Mouse (Mus musculus) urinary bladder, postnatal 14 days (tissue): Measurements from ENCODE around the gene Pappa2.

Source experiments
- DNase-seq: peaks from one replicate; pipeline ENCODE4 v3.0.0; 2021; ENCODE audit warnings: low spot score

Gene Pappa2

GRCm38 (mm10) chr1:158980390-158980789 is at the start of gene Pappa2:
TSS of gene Pappa2 (minus strand) at chr1:158980490.
- no peak for DNase-seq

GRCm38 (mm10) chr1:159029106-159029505 is 48.8 kb upstream of the Pappa2 start:
- no peak for DNase-seq

- no peak for DNase-seq
Observed at GRCm38 (mm10) chr1:159014940-159015660, 34.8 kb upstream of the Pappa2 start.

GRCm38 (mm10) chr1:158987042-158987441 is 6.8 kb upstream of the Pappa2 start:
- no peak for DNase-seq

- DNase-seq = no peak
Observed at GRCm38 (mm10) chr1:158962340-158962739, 17.9 kb downstream of the Pappa2 start.

- no peak for DNase-seq
Observed at GRCm38 (mm10) chr1:158960984-158961383, 19.3 kb downstream of the Pappa2 start.

GRCm38 (mm10) chr1:158960549-158960948 is 19.7 kb downstream of the Pappa2 start:
- DNase-seq = no peak

- DNase-seq = no peak
Observed at GRCm38 (mm10) chr1:158956361-158956760, 23.9 kb downstream of the Pappa2 start.

GRCm38 (mm10) chr1:158954785-158955184 is 25.5 kb downstream of the Pappa2 start:
- DNase-seq = no peak

GRCm38 (mm10) chr1:158953479-158954207 is 26.6 kb downstream of the Pappa2 start:
- peak; percentile 64 for DNase-seq

- no peak for DNase-seq
Observed at GRCm38 (mm10) chr1:158949041-158949440, 31.2 kb downstream of the Pappa2 start.

- DNase-seq = no peak
Observed at GRCm38 (mm10) chr1:158947981-158948735, 32.1 kb downstream of the Pappa2 start.

GRCm38 (mm10) chr1:158944936-158945335 is 35.4 kb downstream of the Pappa2 start:
- no peak for DNase-seq

GRCm38 (mm10) chr1:158942864-158943263 is 37.4 kb downstream of the Pappa2 start:
- DNase-seq = no peak

- DNase-seq = no peak
Observed at GRCm38 (mm10) chr1:158940966-158941365, 39.3 kb downstream of the Pappa2 start.

- no peak for DNase-seq
Observed at GRCm38 (mm10) chr1:158934447-158934846, 45.8 kb downstream of the Pappa2 start.

GRCm38 (mm10) chr1:158931202-158931827 is 49.0 kb downstream of the Pappa2 start:
- DNase-seq = no peak

- no peak for DNase-seq
Observed at GRCm38 (mm10) chr1:158929369-158929768, 50.9 kb downstream of the Pappa2 start.

- no peak for DNase-seq
Observed at GRCm38 (mm10) chr1:158920451-158920850, 59.8 kb downstream of the Pappa2 start.

GRCm38 (mm10) chr1:158918890-158919289 is 61.4 kb downstream of the Pappa2 start:
- DNase-seq = no peak

GRCm38 (mm10) chr1:158917067-158917466 is 63.2 kb downstream of the Pappa2 start:
- peak; percentile 24 for DNase-seq

GRCm38 (mm10) chr1:158915592-158915991 is 64.7 kb downstream of the Pappa2 start:
- DNase-seq = no peak
